Mouse (Mus musculus) CH12.LX (cell line): ENCODE results near the gene Nthl1. TPM values are rescaled to one million over a fixed set of nuclear protein-coding genes. Genes with fewer than 3 reads are reported as not detected.

Source experiments
- DNase-seq: peaks from one replicate; pipeline ENCODE4 v3.0.0-alpha.2; 2013; ENCODE audit errors: extremely low read depth
- H3K27ac ChIP-seq: 2 replicates; pipeline ENCODE4 v1.5.1; 2012; ENCODE audit warnings: low read depth, mild to moderate bottlenecking, control low read depth, moderate library complexity; ENCODE audit not compliant: insufficient read depth
- H3K27me3 ChIP-seq: replicated peaks from 2 replicates; pipeline ENCODE3; 2012; ENCODE audit warnings: inconsistent platforms
- H3K36me3 ChIP-seq, 2 experiments: replicated peaks in 1 of 2; 2 replicates each; pipeline versions ENCODE3 to v1.6.1; 2012; ENCODE audit warnings: inconsistent platforms in 1 of 2, low read length in 1 of 2, mild to moderate bottlenecking in 1 of 2, mixed read lengths in 1 of 2, moderate library complexity in 1 of 2; ENCODE audit not compliant: control insufficient read depth in 1 of 2, insufficient read depth in 1 of 2
- H3K4me1 ChIP-seq, 2 experiments: 2 replicates each; pipeline ENCODE4 v1.6.1; 2012; ENCODE audit warnings: inconsistent platforms in 1 of 2, moderate library complexity in 1 of 2; ENCODE audit not compliant: insufficient read depth in 2 of 2, control insufficient read depth in 1 of 2
- H3K4me2 ChIP-seq: 2 replicates; pipeline ENCODE4 v1.6.1; 2012; ENCODE audit warnings: low read depth, mild to moderate bottlenecking, control low read depth; ENCODE audit not compliant: poor library complexity, insufficient read depth, severe bottlenecking
- H3K4me3 ChIP-seq, 3 experiments: fragments of 150-350 bp in 1 of 3; sonication (generic) in 1 of 3; replicated peaks in 1 of 3; 2 replicates each; pipeline versions ENCODE3 to v1.5.1; 2011 to 2012; ENCODE audit warnings: low read depth in 2 of 3, low read length in 2 of 3, mild to moderate bottlenecking in 2 of 3, moderate library complexity in 2 of 3, control low read depth in 1 of 3, improper control_type of control experiment in 1 of 3, inconsistent platforms in 1 of 3, mixed read lengths in 1 of 3; ENCODE audit not compliant: poor library complexity in 1 of 3
- H3K79me2 ChIP-seq: replicated peaks from 2 replicates; pipeline ENCODE4 v1.6.1; 2012; ENCODE audit warnings: mild to moderate bottlenecking, moderate library complexity; ENCODE audit not compliant: control insufficient read depth, poor library complexity, insufficient read depth, severe bottlenecking; ENCODE audit errors: extremely low read depth
- H3K9ac ChIP-seq: 2 replicates; pipeline ENCODE4 v1.6.1; 2012; ENCODE audit warnings: low read depth, mild to moderate bottlenecking, control low read depth, moderate library complexity; ENCODE audit not compliant: insufficient read depth
- H3K9me3 ChIP-seq: replicated peaks from 2 replicates; pipeline ENCODE3; 2012; ENCODE audit warnings: low read length, inconsistent platforms, mixed read lengths
- BHLHE40 ChIP-seq: IDR thresholded peaks from 2 replicates; pipeline ENCODE4 v1.6.1; 2011; ENCODE audit warnings: mild to moderate bottlenecking, low read depth, low read length, improper control_type of control experiment
- CHD1 ChIP-seq: IDR thresholded peaks from 2 replicates; pipeline ENCODE4 v1.6.1; 2012; ENCODE audit warnings: low read depth, low read length, improper control_type of control experiment, inconsistent platforms
- CHD2 ChIP-seq: IDR thresholded peaks from 2 replicates; pipeline ENCODE4 v1.6.1; 2011; ENCODE audit warnings: low read length, improper control_type of control experiment
- CTCF ChIP-seq, 2 experiments: IDR thresholded peaks in 1 of 2; conservative IDR thresholded peaks in 1 of 2; 2 replicates each; pipeline ENCODE4 v1.5.1; 2011 to 2012; ENCODE audit warnings: low read depth in 2 of 2, low read length in 2 of 2, improper control_type of control experiment in 1 of 2, inconsistent platforms in 1 of 2, mild to moderate bottlenecking in 1 of 2, moderate library complexity in 1 of 2
- ELF1 ChIP-seq: IDR thresholded peaks from 2 replicates; pipeline ENCODE4 v1.6.1; 2014; ENCODE audit warnings: low read depth, mild to moderate bottlenecking, inconsistent platforms, low read length, improper control_type of control experiment
- EP300 ChIP-seq: IDR thresholded peaks from 2 replicates; pipeline ENCODE4 v1.6.1; 2011; ENCODE audit warnings: low read length, improper control_type of control experiment
- GABPA ChIP-seq: IDR thresholded peaks from 2 replicates; pipeline ENCODE4 v1.6.1; 2012; ENCODE audit warnings: low read depth, low read length, improper control_type of control experiment, inconsistent platforms; ENCODE audit not compliant: insufficient replicate concordance
- HCFC1 ChIP-seq: IDR thresholded peaks from 2 replicates; pipeline ENCODE4 v1.6.1; 2012; ENCODE audit warnings: low read depth, mild to moderate bottlenecking, inconsistent platforms, low read length, improper control_type of control experiment
- IRF4 ChIP-seq: IDR thresholded peaks from 2 replicates; pipeline ENCODE4 v1.6.1; 2014; ENCODE audit warnings: low read depth, mild to moderate bottlenecking, inconsistent platforms, low read length, improper control_type of control experiment
- JUN ChIP-seq: IDR thresholded peaks from 2 replicates; pipeline ENCODE4 v1.6.1; 2011; ENCODE audit warnings: low read depth, mild to moderate bottlenecking, low read length, improper control_type of control experiment, moderate library complexity; ENCODE audit not compliant: insufficient read depth
- JUND ChIP-seq: conservative IDR thresholded peaks from 2 replicates; pipeline ENCODE4 v1.6.1; 2011; ENCODE audit warnings: low read depth, low read length, improper control_type of control experiment
- KAT2A ChIP-seq: IDR thresholded peaks from 2 replicates; pipeline ENCODE4 v1.6.1; 2012; ENCODE audit warnings: low read length, improper control_type of control experiment, inconsistent platforms; ENCODE audit not compliant: insufficient replicate concordance
- MAZ ChIP-seq: IDR thresholded peaks from 2 replicates; pipeline ENCODE4 v1.6.1; 2012; ENCODE audit warnings: low read depth, mild to moderate bottlenecking, inconsistent platforms, low read length, improper control_type of control experiment, moderate library complexity
- MEF2A ChIP-seq: IDR thresholded peaks from 2 replicates; pipeline ENCODE4 v1.6.1; 2014; ENCODE audit warnings: low read depth, mild to moderate bottlenecking, inconsistent platforms, low read length, improper control_type of control experiment, borderline replicate concordance
- MYC ChIP-seq: IDR thresholded peaks from 2 replicates; pipeline ENCODE4 v1.6.1; 2011; ENCODE audit warnings: low read depth, mild to moderate bottlenecking, improper control_type of control experiment, low read length
- NELFE ChIP-seq: IDR thresholded peaks from 2 replicates; pipeline ENCODE4 v1.6.1; 2011; ENCODE audit warnings: low read depth, low read length, improper control_type of control experiment
- NRF1 ChIP-seq: IDR thresholded peaks from 2 replicates; pipeline ENCODE4 v1.6.1; 2014; ENCODE audit warnings: low read depth, mild to moderate bottlenecking, inconsistent platforms, low read length, improper control_type of control experiment, moderate library complexity
- PAX5 ChIP-seq: IDR thresholded peaks from 2 replicates; pipeline ENCODE4 v1.6.1; 2012; ENCODE audit warnings: low read length, inconsistent platforms, mixed read lengths
- POLR2A ChIP-seq: IDR thresholded peaks from 2 replicates; pipeline ENCODE4 v1.6.1; 2011; ENCODE audit warnings: low read depth, mild to moderate bottlenecking, improper control_type of control experiment, low read length
- POLR2AphosphoS2 ChIP-seq: IDR thresholded peaks from 2 replicates; pipeline ENCODE4 v1.6.1; 2011; ENCODE audit warnings: low read depth, low read length, improper control_type of control experiment
- RAD21 ChIP-seq: IDR thresholded peaks from 2 replicates; pipeline ENCODE4 v1.6.1; 2011; ENCODE audit warnings: low read depth, mild to moderate bottlenecking, low read length, improper control_type of control experiment, moderate library complexity
- RCOR1 ChIP-seq: conservative IDR thresholded peaks from 2 replicates; pipeline ENCODE4 v1.6.1; 2012; ENCODE audit warnings: low read depth, mild to moderate bottlenecking, inconsistent platforms, low read length, improper control_type of control experiment
- SIN3A ChIP-seq: IDR thresholded peaks from 2 replicates; pipeline ENCODE4 v1.6.1; 2012; ENCODE audit warnings: low read length, improper control_type of control experiment, inconsistent platforms
- SMC3 ChIP-seq: IDR thresholded peaks from 2 replicates; pipeline ENCODE4 v1.6.1; 2011; ENCODE audit warnings: low read depth, low read length, improper control_type of control experiment
- TBP ChIP-seq: conservative IDR thresholded peaks from 2 replicates; pipeline ENCODE4 v1.6.1; 2011; ENCODE audit warnings: low read depth, low read length, improper control_type of control experiment
- TCF12 ChIP-seq: IDR thresholded peaks from 2 replicates; pipeline ENCODE4 v1.6.1; 2014; ENCODE audit warnings: low read depth, mild to moderate bottlenecking, inconsistent platforms, low read length, improper control_type of control experiment
- UBTF ChIP-seq: IDR thresholded peaks from 2 replicates; pipeline ENCODE4 v1.6.1; 2012; ENCODE audit warnings: low read depth, mild to moderate bottlenecking, inconsistent platforms, low read length, improper control_type of control experiment, moderate library complexity
- USF2 ChIP-seq: conservative IDR thresholded peaks from 2 replicates; pipeline ENCODE4 v1.6.1; 2011; ENCODE audit warnings: low read depth, low read length, improper control_type of control experiment
- ZC3H11A ChIP-seq: IDR thresholded peaks from 2 replicates; pipeline ENCODE4 v1.6.1; 2012; ENCODE audit warnings: low read depth, mild to moderate bottlenecking, inconsistent platforms, low read length, improper control_type of control experiment
- ZKSCAN1 ChIP-seq: IDR thresholded peaks from 2 replicates; pipeline ENCODE4 v1.6.1; 2012; ENCODE audit warnings: low read depth, inconsistent platforms, low read length, improper control_type of control experiment, borderline replicate concordance
- ZNF384 ChIP-seq: IDR thresholded peaks from 2 replicates; pipeline ENCODE4 v1.6.1; 2012; ENCODE audit warnings: low read depth, low read length, improper control_type of control experiment, inconsistent platforms
- dilution Hi-C: fragments of 300-500 bp; cut with MboI; formaldehyde crosslinking; loops from 2 replicates; pipeline ENCODE4 v1.14.3; 2020; ENCODE audit warnings: low sequenced_read_pairs; ENCODE audit not compliant: extremely low pct_unique_long_range_greater_than_20kb, extremely low pct_ligation_motif_present
- in situ Hi-C: fragments of 300-500 bp; cut with MboI; formaldehyde crosslinking; loops from 3 replicates; pipeline ENCODE4 v1.14.3; 2019; ENCODE audit warnings: low sequenced_read_pairs, low pct_ligation_motif_present, low pct_unique_long_range_greater_than_20kb, mixed read lengths
- polyA plus RNA-seq: library from polyadenylated mRNA; unstranded; fragments of >175 nt; gene quantifications from 2 replicates; pipeline ENCODE4 v1.2.1, GENCODE M21; 2012; ENCODE audit warnings: low read depth; ENCODE audit not compliant: insufficient read length
- total RNA-seq, 2 experiments: library from RNA; depleted of rRNA; stranded (reverse); fragments of 300-350 nt in 1 of 2; fragments of >200 nt in 1 of 2; gene quantifications; 2 replicates each; pipeline ENCODE4 v1.2.3; 2012 to 2014

Gene Nthl1
- total and polyA plus RNA-seq, 3 experiments: 20.1 to 24.0 (median 20.4) TPM

DNA sequence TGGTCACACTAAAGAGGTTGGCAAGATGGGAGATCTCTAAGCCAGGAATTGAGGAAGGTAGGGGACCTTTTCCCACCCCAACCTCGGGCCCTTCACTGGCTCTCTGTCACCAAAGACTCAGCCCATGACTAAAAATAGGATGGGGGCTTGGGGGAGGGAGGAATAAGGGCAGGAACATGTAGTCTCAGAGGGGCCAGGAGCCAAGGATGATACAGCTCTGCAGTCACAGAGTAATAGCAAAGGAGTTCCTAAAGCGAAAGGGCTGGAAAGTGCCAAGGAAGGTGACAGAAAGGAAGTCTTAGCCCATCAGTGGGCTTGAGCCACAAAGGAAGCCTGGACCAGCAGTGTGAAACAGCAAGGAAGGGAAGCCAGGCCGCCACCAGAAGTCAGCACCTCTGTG, 19.4 kb downstream of the Nthl1 start:
- H3K4me2 ChIP-seq: no peak overlapping the region
- H3K27me3 ChIP-seq: peaks cover 28% of the 10 kb centered on the region
- TF ChIP-seq BHLHE40: no peak
- no peak for TF ChIP-seq TBP
- TF ChIP-seq ELF1: no peak
- TF ChIP-seq JUND: no peak
- no peak for TF ChIP-seq CHD1
- no peak for TF ChIP-seq USF2
- TF ChIP-seq POLR2A: no peak
- TF ChIP-seq NELFE: no peak
- TF ChIP-seq CHD2: no peak
- no peak for TF ChIP-seq NRF1
- TF ChIP-seq JUN: no peak
- no peak for TF ChIP-seq POLR2AphosphoS2
- TF ChIP-seq RCOR1: no peak
- TF ChIP-seq EP300: no peak
- TF ChIP-seq PAX5: no peak
- no peak overlapping the region for H3K9ac ChIP-seq
- no peak overlapping the region for H3K4me3 ChIP-seq
- H3K27ac ChIP-seq: no peak overlapping the region
- dilution Hi-C loops: no loop called here
- H3K79me2 ChIP-seq: no peaks in the 10 kb centered on the region
- H3K4me1 ChIP-seq: peaks cover 7 to 26% of the 10 kb centered on the region in 2 experiments
- H3K36me3 ChIP-seq: no peaks in the 10 kb centered on the region
- H3K9me3 ChIP-seq: no peaks in the 10 kb centered on the region
- DNase-seq: no peak
- in situ Hi-C loops: loop anchor here (5.0 kb wide), 1 partner anchor 55 kb away; no protein-coding TSS in a partner anchor

GRCm38 (mm10) chr17:24653967-24654710, 21.7 kb downstream of the Nthl1 start:
- H3K9ac ChIP-seq: peak overlapping the region; percentile 16; the same call in 1 of the 2 replicates
- peak overlapping the region; percentile 80; the same call in 1 of the 2 replicates for H3K4me2 ChIP-seq
- dilution Hi-C loops (no loop called here), in situ Hi-C loops (loop anchor here (5.0 kb wide), 1 partner anchor 57 kb away; no protein-coding TSS in a partner anchor)
- peak overlapping the region; percentile 23 to 45 (median 33) for H3K4me3 ChIP-seq
- H3K36me3 ChIP-seq: no peaks in the 10 kb centered on the region
- no peaks in the 10 kb centered on the region for H3K9me3 ChIP-seq
- peak; percentile 87 for DNase-seq
- TF ChIP-seq CHD2 (peak; percentile 58; the same call in 1 of the 2 replicates), RCOR1 (no peak), UBTF (no peak), SMC3 (peak; percentile 91), POLR2A (0 out of 2 replicates have a peak, but pooled peaks have one; percentile 24), TCF12 (peak; percentile 54; the same call in 1 of the 2 replicates), ZKSCAN1 (no peak), TBP (no peak), IRF4 (peak; percentile 46; the same call in 1 of the 2 replicates), NRF1 (peak; percentile 40; the same call in 1 of the 2 replicates), MEF2A (peak; percentile 59), CTCF (conservative IDR thresholded peaks at IDR 0.05 in 1 of 2, IDR thresholded peaks at IDR 0.05 in 1 of 2; ENCODE audit: low read depth in 2 of 2, low read length in 2 of 2) (peak; percentile 53 to 95; a peak in 3 of 4 replicates), RAD21 (peak; percentile 84), ZC3H11A (peak; percentile 14), GABPA (no peak), NELFE (peak; percentile 64; the same call in 1 of the 2 replicates), MAZ (peak; percentile 87), ELF1 (peak; percentile 67), KAT2A (no peak), SIN3A (no peak), MYC (peak; percentile 51; the same call in 1 of the 2 replicates), ZNF384 (no peak), HCFC1 (peak; percentile 33)
- no peaks in the 10 kb centered on the region for H3K79me2 ChIP-seq
- H3K4me1 ChIP-seq: peaks cover 7 to 27% of the 10 kb centered on the region in 2 experiments
- H3K27ac ChIP-seq: no peak overlapping the region
- peaks cover 20% of the 10 kb centered on the region for H3K27me3 ChIP-seq
